Mouse (Mus musculus) retina, postnatal 1 day (tissue): ENCODE data around the gene Marcksl1.

ENCODE experiments used
- DNase-seq: peaks from one replicate; pipeline ENCODE4 v3.0.0-alpha.2; 2012

Marcksl1 gene

DNA sequence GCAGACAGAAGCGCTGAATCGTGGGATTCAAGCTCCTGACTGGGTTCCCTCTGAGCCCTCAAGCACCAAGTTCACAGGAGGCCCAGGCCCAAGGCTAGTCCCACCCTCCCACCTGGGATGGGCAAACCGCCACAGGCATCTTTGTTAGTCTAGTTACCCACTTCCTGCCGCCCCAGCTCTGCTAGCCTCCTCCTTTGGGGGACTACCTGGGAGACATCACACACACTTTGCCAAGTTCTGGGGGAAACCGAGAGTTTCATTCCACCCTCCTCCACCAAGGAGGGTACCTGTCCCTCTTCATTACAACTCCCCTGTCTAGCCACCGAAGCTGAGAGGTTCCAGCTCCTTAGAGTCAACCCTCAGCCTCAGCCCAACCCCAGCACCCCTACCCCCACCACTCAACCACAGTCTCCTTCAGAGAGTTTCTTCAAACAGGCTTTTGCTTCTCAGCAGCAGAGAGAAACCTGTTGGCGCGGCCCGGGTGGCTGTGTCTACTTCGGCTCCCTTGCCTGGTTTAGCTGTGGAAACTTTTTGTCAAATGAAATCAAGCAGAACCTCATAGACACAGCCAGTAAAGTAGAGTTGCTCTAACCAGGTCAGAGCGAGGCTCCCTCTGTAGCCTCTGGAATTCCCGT lies 45.1 kb downstream of the Marcksl1 start:
- DNase-seq: no peak

DNA sequence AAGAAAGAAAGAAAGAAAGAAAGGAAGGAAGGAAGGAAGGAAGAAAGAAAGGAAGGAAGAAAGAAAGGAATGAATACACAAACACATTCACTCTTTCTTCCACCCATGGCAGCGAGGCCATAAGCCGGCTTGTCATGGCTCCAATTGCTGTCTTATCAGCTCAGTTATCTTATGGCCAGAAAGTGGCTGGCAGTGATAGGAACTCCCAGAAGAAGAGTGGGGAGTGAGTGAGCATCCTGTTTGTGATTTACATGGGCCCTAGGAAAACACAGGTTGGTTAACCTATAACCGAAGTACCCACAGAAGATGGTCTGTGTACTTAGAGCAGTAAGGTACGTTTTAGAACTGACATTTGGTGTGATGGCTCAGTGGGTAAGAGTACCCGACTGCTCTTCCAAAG lies 47.8 kb downstream of the Marcksl1 start:
- DNase-seq: no peak

- no peak for DNase-seq
These were observed 50.3 kb downstream of the Marcksl1 start for GRCm38 (mm10) chr4:129563718-129564117.

DNA sequence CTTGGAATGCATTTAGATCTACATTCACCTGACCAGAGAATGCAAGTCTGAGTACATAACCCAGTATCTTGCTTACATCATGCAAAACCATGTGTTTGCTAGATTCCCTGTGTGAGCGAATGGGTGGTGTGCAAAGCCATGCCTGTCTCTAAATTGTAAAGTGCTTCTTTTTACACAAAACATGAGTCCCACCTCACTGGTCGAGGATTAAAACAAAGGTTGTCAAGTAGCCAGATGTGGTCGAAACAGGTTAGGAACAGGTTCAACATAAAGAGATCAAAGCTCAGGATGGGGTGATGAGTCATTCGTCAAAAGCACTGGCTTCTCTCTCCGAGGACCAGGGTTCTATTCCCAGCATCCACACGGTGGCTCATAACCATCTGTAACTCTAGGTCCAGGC lies 51.8 kb downstream of the Marcksl1 start:
- no peak for DNase-seq
